Mouse (Mus musculus) testis, adult 2 months (tissue): Measurements from ENCODE around the gene Dmbx1. TPM values are rescaled to one million over a fixed set of nuclear protein-coding genes. Genes with fewer than 3 reads are reported as not detected.
A peak's percentile ranks its signal among the peaks of the same experiment; 100 is the strongest.

Source experiments
- H3K27ac ChIP-seq: fragments of 200-500 bp; 2 replicates; pipeline ENCODE4 v1.5.1; 2012; ENCODE audit warnings: low read depth, low read length; ENCODE audit not compliant: control insufficient read depth, insufficient read depth
- H3K27me3 ChIP-seq: fragments of 200-500 bp; 2 replicates; pipeline ENCODE4 v1.6.1; 2012; ENCODE audit warnings: mild to moderate bottlenecking, low read length, moderate library complexity; ENCODE audit not compliant: control insufficient read depth, insufficient read depth
- H3K36me3 ChIP-seq: fragments of 200-500 bp; 2 replicates; pipeline ENCODE4 v1.6.1; 2012; ENCODE audit warnings: mild to moderate bottlenecking, low read length; ENCODE audit not compliant: control insufficient read depth, insufficient read depth
- H3K4me1 ChIP-seq: fragments of 200-500 bp; 2 replicates; pipeline ENCODE4 v1.6.1; 2012; ENCODE audit warnings: low read length; ENCODE audit not compliant: control insufficient read depth, insufficient read depth
- H3K4me3 ChIP-seq: fragments of 200-500 bp; 2 replicates; pipeline ENCODE4 v1.5.1; 2012; ENCODE audit warnings: low read depth, mild to moderate bottlenecking, low read length, moderate library complexity, mixed read lengths; ENCODE audit not compliant: control insufficient read depth
- CTCF ChIP-seq: fragments of 200-500 bp; IDR thresholded peaks from 2 replicates; pipeline ENCODE4 v1.5.1; 2012; ENCODE audit warnings: low read depth, mild to moderate bottlenecking, inconsistent platforms, low read length, moderate library complexity; ENCODE audit not compliant: control insufficient read depth, insufficient read depth, insufficient replicate concordance
- POLR2A ChIP-seq: fragments of 200-500 bp; IDR thresholded peaks from 2 replicates; pipeline ENCODE4 v1.6.1; 2012; ENCODE audit warnings: low read depth, mild to moderate bottlenecking, inconsistent platforms, low read length, moderate library complexity; ENCODE audit not compliant: control insufficient read depth
- polyA plus RNA-seq: library from polyadenylated mRNA; depleted of rRNA; stranded (reverse); fragments of >200 nt; gene quantifications from 2 replicates; pipeline ENCODE4 v1.2.3, GENCODE M21; 2012

Gene Dmbx1
- polyA plus RNA-seq, 1 experiment = 0.25 TPM

DNA sequence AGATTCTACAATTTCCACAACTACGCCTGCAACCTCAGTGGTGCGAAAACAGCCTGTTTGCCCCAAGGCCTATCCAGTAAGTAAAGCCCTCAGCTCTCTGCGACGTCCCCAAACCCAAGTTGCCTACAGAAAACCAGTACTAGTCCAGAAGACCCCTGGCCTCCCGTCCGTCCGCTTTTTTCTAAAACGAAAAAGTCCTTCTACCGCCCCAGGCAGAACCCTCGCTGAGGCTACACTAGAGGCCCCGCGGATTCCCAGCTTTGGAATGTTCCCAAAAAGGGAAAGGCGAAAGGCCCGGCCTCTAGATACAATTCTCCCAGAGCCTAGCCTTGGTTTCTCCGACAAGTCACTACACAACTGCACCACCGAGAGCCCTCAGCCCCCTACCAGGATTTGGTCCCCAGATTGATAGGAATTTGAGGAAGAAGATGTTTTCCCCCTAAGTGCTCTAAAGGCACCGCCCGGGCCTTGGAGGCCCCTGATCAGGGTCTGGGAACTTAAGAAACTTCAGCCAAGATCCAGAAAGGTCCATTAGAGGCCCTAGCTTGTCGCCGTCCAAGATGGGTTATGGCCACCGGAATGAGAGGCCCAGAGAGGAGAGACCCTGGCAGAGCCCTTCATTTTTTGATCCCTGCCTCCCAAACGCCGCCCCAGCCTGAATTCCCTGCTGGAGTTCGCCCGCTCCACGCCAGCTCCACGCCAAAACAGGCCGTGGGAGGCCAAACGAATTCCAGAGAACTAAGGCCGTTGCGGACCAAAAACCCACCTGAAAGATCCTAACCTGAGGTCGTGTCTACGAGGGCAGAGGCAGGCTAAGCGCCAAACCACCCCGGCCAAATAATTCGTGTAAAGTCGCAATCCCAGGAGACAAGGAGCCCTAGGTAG is 1.2 kb downstream of the Dmbx1 start:
- no peak overlapping the region for H3K27ac ChIP-seq
- no peaks in the 10 kb centered on the region for H3K36me3 ChIP-seq
- H3K4me3 ChIP-seq = peak overlapping the region; percentile 12
- H3K4me1 ChIP-seq = peaks cover 31% of the 10 kb centered on the region
- TF ChIP-seq CTCF (no peak), POLR2A (no peak)
- peaks cover 18% of the 10 kb centered on the region for H3K27me3 ChIP-seq

DNA sequence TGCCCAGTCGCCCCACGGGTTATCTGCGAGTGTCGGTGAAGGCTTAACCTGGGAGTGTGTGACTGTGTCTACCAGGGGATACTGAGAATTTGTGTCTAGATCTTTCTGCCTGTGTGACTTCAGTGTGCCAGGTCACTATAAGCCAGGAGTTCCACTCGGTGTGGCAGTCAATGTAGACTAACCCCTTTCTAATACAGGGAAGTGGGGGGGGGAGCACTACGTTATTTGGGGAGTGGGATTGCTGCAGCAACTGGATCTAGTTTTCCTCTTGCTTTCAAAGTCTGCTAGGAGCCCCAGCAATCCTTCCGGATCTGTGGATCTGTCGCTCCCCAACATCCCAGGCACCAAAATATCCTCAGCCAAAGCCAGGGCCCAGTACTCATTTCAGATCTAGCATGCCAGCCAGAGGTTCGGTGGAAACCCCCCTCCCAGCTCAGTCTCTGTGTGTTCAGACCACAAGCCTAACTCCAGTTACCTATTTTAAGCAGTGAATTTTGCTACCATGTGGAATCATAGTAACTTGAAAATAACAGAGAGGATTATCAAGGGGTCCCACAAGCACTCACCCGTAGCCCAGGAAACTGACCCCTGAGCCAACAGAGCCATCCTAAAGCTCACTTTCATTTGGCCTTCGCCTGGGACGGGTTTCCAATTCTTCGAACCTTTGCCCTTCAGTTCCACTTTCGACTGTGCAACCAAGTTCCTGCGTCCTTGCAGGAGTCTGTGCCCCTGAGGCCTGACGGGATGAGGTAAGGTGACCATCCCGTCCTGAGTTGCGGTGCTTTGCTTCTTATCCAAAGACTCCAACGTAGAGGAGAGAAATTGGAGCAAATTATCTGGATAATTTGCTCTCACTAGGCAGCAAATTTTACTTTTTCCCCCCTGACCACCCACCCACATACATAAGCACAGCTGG is 2.4 kb downstream of the Dmbx1 start:
- Histone ChIP-seq H3K4me3 (no peak overlapping the region), H3K27ac (no peak overlapping the region), H3K27me3 (peaks cover 18% of the 10 kb centered on the region), H3K4me1 (peaks cover 27% of the 10 kb centered on the region), H3K36me3 (no peaks in the 10 kb centered on the region)
- TF ChIP-seq POLR2A = no peak
- TF ChIP-seq CTCF = no peak

DNA sequence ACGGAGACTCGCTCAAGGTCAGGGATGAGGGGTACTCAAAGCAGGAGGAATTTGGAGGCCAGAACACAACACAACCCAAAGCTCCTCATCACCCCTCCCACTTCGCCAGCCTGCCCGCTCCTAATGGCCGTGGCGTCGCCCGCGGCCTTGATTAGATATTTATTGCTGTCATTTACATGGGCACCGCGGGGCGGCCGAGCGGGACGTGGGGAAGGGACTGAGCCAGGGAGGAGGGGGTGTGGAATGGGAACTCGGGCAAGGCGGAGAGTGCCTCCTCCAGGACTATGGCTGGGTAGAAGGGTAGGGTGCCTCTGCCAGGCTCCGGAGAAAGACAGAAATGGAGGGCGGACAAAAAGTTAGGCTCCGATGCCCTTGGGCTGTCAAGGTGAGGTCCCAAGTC is 3.1 kb downstream of the Dmbx1 start:
- H3K27ac ChIP-seq = no peak overlapping the region
- H3K4me3 ChIP-seq = peak overlapping the region; percentile 47
- H3K27me3 ChIP-seq = peaks cover 18% of the 10 kb centered on the region
- no peak for TF ChIP-seq CTCF
- no peaks in the 10 kb centered on the region for H3K36me3 ChIP-seq
- peaks cover 27% of the 10 kb centered on the region for H3K4me1 ChIP-seq

DNA sequence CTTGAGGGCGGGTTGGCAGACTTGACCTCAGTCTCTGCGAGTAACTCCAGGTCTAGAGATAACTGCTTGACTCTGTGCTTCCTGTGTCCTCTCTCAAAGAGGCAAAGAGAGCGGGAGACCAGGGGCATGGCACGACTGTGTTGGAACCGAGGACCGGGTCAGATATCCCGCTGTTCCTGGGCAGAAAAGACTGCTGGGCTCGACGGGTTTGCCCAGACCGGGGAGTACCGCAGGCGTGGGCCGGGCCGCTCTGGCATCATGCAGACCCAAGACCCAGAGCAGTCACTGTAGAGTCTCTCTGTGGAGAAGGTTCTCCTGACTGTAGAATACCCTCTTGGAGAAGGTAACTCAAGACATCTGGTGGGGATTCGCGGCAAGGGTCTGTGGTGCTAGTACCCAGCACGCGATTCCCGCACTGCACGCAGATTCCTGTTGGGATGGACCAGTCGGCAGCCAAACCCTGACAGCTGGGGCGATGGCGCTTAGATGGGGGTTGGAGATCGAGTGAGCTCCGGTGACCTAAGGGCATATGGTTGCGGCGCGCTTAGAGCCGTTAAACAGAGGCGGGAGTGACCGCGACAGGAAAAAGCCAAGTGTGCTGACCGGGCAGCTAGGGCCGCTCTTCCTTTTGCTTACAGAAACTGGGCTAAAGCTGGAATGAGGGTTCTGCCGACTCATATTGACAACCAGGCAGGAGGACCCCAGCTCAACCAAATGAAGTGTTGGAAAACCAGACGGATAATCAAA is 3.7 kb downstream of the Dmbx1 start:
- H3K36me3 ChIP-seq = no peaks in the 10 kb centered on the region
- no peak overlapping the region for H3K27ac ChIP-seq
- TF ChIP-seq CTCF (no peak), POLR2A (no peak)
- H3K4me1 ChIP-seq = peaks cover 27% of the 10 kb centered on the region
- peak overlapping the region; percentile 47 for H3K4me3 ChIP-seq
- H3K27me3 ChIP-seq = peaks cover 18% of the 10 kb centered on the region

DNA sequence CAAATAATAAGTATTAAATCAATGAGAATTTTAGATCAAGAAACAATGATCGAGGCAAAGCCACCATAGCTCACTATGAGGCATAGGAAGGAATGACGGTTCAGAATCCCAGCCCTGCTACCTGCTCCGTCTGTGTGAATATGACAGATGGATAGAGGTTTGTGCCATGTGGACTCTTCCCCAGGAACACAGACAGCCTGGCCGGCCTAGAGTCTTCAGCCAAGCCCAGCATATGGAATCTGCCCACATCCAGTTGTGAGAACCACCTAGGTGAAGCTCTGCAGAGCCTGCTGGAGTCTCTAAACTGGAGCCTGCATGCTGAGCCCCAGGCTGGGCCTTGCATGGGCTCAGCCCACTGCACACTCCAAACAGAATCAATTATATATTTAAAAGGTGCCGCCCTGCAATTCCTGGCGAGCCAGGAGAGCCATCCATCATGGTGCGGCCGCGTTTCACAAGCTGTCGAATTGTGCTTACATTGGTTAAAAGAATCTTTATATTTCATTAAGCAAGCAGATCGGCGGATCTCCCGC is 8.1 kb downstream of the Dmbx1 start:
- H3K27ac ChIP-seq = no peak overlapping the region
- peaks cover 6% of the 10 kb centered on the region for H3K27me3 ChIP-seq
- no peaks in the 10 kb centered on the region for H3K36me3 ChIP-seq
- TF ChIP-seq POLR2A (no peak), CTCF (no peak)
- H3K4me3 ChIP-seq = no peak overlapping the region
- H3K4me1 ChIP-seq = peaks cover 8% of the 10 kb centered on the region

DNA sequence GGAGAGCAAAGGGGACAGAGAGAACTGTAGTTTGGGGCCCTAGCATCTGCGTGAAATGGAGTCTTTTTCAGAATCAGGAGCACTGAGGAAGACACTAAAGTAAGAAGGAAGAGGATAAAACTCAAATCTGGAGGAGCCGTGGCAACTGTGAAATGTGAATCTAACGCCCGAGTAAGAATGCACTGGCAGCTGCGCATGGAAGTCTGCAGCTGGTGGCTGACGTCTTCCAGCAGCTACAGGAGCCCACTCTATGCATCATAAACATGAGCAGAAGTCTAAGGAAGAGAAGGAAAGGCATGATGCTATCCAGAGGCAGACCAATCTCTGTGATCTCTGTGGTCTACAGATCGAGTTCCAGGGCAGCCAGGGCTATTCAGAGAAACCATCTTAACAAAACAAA is 12.1 kb downstream of the Dmbx1 start:
- Histone ChIP-seq H3K27me3 (no peaks in the 10 kb centered on the region), H3K36me3 (no peaks in the 10 kb centered on the region), H3K4me3 (no peak overlapping the region), H3K27ac (no peak overlapping the region), H3K4me1 (no peaks in the 10 kb centered on the region)
- TF ChIP-seq POLR2A (no peak), CTCF (no peak)
